Mouse (Mus musculus) adrenal gland (tissue): ENCODE results near the gene Nedd9.

Experiments used
- intact Hi-C: fragments of 180-260 bp; cut with DNase I; formaldehyde crosslinking; loops from one replicate; pipeline ENCODE4 v1.15.1; 2025

The Nedd9 gene

GRCm38 (mm10) chr13:41491981-41492702 is 5.0 kb upstream of the Nedd9 start:
- intact Hi-C loops = no loop called here

GRCm38 (mm10) chr13:41491522-41491921 is 4.4 kb upstream of the Nedd9 start:
- intact Hi-C loops = no loop called here

DNA sequence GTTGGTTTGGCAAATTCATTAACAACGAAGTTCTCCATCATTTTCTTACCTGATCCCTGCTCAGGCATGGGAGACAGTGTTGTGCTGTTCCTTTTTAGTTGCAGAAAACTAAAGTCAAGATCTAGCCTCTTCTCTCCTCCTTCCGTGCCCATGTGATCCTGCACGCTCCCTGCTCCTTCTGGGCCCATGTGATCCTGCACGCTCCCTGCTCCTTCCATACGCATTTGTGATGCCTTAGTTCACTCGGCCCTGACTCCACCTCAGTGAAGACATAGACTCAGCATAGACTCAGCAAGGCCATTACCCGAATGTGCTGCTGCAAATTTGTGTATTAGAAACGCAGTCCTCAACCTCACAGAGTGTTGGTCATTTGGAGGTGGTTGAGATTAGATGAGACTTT is 3.1 kb upstream of the Nedd9 start:
- intact Hi-C loops = no loop called here

DNA sequence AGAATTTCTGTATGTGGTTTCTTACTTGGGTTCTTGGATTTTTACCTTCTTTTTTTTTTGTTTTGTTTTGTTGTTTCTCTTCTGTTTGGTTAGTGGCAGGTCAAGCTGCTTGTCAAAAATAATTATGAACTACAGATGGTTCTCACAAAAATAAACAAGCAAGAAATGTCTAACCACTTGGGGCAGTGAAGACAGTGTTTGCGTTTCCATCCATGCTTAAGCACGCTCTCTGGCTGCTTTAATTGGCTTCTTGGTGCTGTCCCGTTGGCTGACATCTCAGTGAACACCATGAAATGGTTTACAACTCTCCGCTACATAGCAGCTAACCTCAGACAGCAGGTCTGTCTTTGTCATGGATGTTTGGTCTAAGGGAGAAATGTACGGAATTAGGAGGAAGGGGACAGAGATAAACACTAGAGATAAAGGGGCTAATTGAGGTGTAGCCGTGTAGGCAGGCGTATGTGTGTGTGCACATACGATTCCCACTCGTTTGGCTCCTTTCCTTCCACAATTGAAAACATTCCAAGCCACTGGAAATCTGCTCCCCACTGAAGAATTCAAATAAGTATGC is 2.6 kb upstream of the Nedd9 start:
- intact Hi-C loops = no loop called here

DNA sequence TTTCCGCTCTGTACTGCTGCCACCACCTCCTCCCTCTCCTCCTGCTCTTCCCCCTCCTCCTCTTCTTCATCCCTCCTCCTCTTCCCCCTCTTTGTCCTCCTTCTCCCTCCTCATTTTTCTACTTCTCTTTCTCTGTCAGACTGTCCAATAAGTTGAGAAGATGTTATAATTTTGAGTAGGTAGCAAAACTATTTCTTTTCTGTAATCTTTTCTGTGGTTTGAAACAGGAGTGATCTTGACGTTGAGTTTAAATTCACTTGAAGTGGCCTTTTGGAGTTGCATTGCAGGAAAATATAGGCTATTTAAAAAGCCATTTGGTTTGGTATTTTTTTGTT is 214 bp upstream of the Nedd9 start:
- intact Hi-C loops = no loop called here

- intact Hi-C loops = no loop called here
Observed at GRCm38 (mm10) chr13:41483966-41484365, 3.2 kb downstream of the Nedd9 start.

GRCm38 (mm10) chr13:41482408-41483011 is 4.7 kb downstream of the Nedd9 start:
- intact Hi-C loops = no loop called here

- intact Hi-C loops = no loop called here
Observed at GRCm38 (mm10) chr13:41479737-41480435, 7.3 kb downstream of the Nedd9 start.

DNA sequence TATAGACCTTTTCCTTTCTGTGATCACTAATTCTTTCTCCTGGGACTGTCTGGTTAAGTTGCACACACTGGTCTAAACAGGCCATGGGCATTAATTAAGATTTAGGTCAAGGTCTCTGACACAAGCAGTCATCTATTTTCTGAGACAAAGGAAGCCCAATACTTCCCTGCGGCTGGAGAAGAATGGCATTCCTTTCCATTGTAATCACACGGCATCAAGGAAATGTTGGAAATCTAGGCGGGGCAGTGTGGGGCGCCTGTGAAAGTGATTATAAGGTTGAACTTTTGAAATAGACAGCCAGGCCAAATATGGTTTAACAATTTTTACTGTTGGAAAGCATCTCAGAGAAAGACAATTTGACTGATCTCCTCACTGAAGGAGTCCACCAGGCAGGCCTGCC is 10.9 kb downstream of the Nedd9 start:
- intact Hi-C loops = no loop called here

- intact Hi-C loops = no loop called here
Observed at GRCm38 (mm10) chr13:41474365-41474764, 12.8 kb downstream of the Nedd9 start.

- intact Hi-C loops = no loop called here
Observed at GRCm38 (mm10) chr13:41473504-41473903, 13.7 kb downstream of the Nedd9 start.

GRCm38 (mm10) chr13:41472878-41473424 is 14.2 kb downstream of the Nedd9 start:
- intact Hi-C loops = no loop called here

DNA sequence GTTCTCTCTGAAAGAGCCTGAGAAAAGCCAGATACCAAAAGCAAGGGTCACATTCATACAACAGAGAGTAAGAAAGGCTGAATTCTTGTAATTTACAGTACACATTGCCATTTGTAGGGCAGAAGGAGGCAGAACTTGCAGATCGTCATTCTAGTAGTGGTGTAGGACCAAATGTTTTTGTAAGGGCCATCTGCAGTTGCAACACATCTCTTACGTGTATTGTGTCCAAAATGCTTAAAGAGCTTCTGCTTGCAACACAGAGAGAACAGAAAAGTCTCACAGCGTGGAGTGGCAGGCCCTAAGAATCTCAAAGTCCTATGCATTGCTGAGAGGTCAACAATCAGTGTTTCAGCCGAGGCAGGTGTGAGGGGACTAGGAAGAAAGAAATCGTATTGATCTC is 18.9 kb downstream of the Nedd9 start:
- intact Hi-C loops = no loop called here

DNA sequence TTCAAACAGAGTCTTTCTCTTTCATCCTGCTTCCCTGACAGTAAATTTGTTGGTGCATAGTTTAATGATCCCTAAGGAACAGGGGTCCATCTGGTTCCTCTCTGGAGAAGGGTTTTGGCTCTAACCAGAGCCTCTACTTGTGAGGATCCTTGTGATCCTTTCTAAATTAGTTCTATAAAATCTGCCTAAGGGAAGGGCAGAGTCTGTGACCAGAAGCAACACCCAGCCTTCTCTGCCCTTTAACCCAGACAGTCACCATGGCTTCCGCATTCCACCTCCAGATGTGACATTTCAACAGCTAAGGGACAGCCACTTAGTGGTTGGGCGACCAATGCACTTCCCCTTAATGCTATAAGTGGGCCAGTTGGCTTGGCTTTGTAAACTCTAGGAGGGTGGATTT is 20.1 kb downstream of the Nedd9 start:
- intact Hi-C loops = no loop called here

- intact Hi-C loops = no loop called here
Observed at GRCm38 (mm10) chr13:41466616-41467015, 20.5 kb downstream of the Nedd9 start.

GRCm38 (mm10) chr13:41466191-41466590 is 21.0 kb downstream of the Nedd9 start:
- intact Hi-C loops = no loop called here

- intact Hi-C loops = loop anchor here (5.0 kb wide), 1 partner anchor 111 kb away; no protein-coding TSS in a partner anchor
Observed at GRCm38 (mm10) chr13:41461418-41461817, 25.7 kb downstream of the Nedd9 start.

DNA sequence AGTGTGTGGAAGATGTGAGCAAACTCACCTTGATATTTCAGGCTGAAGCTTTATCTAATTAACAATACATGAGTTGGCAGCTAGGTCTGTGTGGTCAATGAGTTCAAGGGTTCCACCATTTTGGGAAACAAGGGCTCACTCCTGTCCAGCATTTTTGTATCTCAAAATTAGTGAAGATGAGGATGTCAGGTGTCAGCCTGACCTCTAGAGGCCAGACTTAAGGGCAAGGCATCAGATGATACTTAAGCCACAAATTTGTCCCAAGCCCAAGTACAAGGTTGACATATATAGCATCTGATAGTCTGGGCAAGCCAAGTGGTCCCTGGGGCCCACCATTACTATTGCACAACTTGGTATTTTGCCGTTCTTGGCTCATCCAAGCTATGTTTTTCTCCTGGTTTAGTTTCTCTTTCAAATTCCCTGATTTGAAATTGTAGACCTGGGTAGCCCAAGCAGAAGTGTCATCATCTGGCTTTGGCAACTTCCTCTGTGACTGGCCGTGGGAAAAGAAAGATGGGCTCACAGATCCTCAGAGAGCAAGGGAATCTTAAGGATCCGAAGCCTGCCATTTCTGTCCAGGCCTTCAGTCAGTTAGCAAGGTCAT is 27.4 kb downstream of the Nedd9 start:
- intact Hi-C loops = loop anchor here (2.0 to 5.0 kb wide), 2 partner anchors 113 to 157 kb away; no protein-coding TSS in a partner anchor

GRCm38 (mm10) chr13:41458709-41459108 is 28.5 kb downstream of the Nedd9 start:
- intact Hi-C loops = loop anchor here (2.0 kb wide), 1 partner anchor 156 kb away; no protein-coding TSS in a partner anchor

DNA sequence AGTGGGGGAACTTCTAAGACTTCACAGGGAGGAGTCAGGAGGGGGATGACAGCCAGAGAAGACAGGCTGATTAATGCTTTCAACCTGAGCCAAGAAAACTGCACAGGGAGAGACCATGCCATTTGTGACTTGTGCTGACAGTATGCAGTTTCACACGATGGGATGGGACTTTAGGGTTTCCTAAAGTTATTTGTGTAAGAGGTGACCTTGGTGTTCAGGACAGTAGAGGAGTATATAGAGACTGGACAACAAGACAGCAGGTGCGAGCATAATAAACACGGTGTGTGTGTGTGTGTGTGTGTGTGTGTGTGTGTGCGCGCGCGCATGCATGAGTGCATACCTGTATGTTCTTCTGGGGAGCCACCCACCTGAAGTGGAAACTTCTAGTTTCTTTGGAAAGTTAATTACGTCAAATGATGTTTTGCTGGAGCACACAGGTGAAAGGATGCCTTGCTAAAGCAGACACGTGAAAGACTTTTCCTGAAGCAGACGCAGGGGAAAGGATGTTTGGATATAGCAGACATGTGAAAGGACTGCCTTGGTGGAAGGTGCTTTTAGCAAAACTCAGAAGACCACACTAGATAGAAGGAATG is 29.3 kb downstream of the Nedd9 start:
- intact Hi-C loops = loop anchor here (2.0 kb wide), 1 partner anchor 155 kb away; no protein-coding TSS in a partner anchor
